Mouse (Mus musculus) yolk sac, embryonic 10.5 days (tissue): ENCODE data around the gene Luc7l3.

Experiments used
- DNase-seq: peaks from one replicate; pipeline ENCODE4 v3.0.0-alpha.2; 2017; ENCODE audit warnings: low spot score

The Luc7l3 gene

GRCm38 (mm10) chr11:94255733-94256132 lies 66.1 kb downstream of the Luc7l3 start:
- DNase-seq = no peak

DNA sequence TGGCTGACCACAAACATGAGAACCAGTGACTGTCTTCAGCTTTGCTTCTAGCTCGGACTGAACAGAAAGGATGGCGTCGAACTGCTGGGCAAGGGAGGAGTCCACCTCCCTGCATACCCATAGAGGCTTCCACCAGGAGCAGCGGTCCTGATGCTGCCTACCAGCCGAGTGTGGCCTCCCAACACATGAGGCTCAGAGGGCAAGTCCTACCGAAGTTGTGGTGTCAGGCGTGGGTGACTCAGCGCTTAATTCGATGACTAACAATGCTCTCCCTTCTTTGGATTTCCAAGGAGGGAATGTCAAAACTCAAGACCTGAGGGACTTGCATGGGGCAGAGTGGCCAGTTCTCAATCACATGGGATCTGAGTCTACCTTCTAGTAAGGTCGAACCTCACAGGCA lies 68.1 kb downstream of the Luc7l3 start:
- DNase-seq = no peak

DNA sequence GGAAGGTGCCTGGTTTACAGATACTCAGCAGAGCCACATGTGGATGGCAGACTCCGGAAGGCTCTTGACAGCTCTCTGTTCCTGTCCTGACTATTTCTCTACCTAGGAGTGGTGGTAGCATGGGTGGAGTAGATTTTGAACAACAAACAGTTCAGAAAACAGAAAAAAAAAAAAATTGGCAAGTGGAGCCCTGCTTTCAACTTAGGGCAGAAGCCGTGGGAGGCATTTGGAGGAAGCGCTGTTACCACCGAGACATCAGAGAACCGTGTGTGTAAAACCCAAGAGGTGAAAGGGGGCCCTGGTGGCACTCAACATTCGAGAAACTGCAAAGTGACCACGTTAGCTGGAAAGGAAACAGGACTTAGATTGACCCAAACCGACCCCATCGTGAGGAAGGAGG lies 68.6 kb downstream of the Luc7l3 start:
- no peak for DNase-seq

GRCm38 (mm10) chr11:94246789-94247061 lies 75.1 kb downstream of the Luc7l3 start:
- DNase-seq = no peak

GRCm38 (mm10) chr11:94245955-94246788 lies 75.6 kb downstream of the Luc7l3 start, which contains the start of gene Wfikkn2:
Wfikkn2 (minus strand) TSS chr11:94246005.
- DNase-seq = no peak

DNA sequence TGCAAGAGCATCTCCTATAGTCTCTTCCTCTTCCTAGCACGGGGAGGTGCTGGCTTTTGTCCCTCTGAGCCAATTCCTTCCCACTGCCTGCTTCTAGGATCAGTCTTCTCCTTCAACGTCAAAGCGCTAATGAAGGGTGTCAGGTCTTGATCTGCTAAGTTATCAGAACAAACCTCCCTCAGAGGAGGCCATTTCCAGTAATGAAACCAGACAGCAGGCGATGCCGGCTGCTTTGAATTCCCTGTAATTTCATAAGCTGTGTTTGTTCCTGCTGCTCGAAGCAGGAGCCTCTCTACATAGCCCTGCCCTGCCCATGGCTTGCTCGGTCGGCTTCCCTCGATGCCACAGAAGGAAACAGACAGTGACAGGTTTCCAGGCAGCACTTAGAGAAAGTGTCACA lies 77.4 kb downstream of the Luc7l3 start:
- DNase-seq = no peak

- no peak for DNase-seq
Measured at GRCm38 (mm10) chr11:94243422-94244180, 78.2 kb downstream of the Luc7l3 start.

GRCm38 (mm10) chr11:94242760-94243421 lies 78.9 kb downstream of the Luc7l3 start:
- no peak for DNase-seq

DNA sequence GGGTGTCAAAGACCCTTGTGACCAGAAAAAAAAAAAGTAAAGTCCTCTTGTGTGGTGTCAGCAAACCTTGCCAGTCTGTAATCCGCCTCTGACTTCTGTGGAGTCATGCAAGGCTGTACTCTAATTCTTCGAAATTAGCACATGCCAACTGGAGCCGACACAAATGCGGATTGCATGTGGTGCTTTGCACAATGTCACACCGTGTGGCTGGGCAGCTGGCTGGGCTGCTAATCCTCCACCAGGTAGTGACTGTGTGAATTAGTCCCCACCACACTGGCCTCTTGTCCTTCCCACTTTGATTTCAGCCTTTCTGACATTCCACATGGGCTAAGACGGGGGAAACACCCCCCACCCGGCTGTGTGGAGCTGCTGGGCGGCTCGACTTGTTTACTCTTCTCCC lies 82.1 kb downstream of the Luc7l3 start:
- no peak for DNase-seq

- DNase-seq = no peak
Measured at GRCm38 (mm10) chr11:94238786-94239185, 83.0 kb downstream of the Luc7l3 start.
